Mouse (Mus musculus) liver, embryonic 14.5 days (tissue): ENCODE measurements around the gene Lrmda. TPM values are rescaled to one million over a fixed set of nuclear protein-coding genes. Genes with fewer than 3 reads are reported as not detected.

Source experiments
- ATAC-seq: fragments of 200-750 bp; cut with Nextera tagmentation; 2 replicates; pipeline ENCODE4 v1.8.0; 2017; ENCODE audit warnings: moderate number of reproducible peaks, mild to moderate bottlenecking, moderate library complexity; ENCODE audit not compliant: insufficient read depth
- DNase-seq, 3 experiments: peaks; one replicate each; pipeline ENCODE4 v3.0.0-alpha.2; 2012 to 2013; ENCODE audit warnings: low read depth in 3 of 3, low spot score in 3 of 3
- H3K27ac ChIP-seq: fragments of 300-500 bp; sonication (generic); 2 replicates; pipeline ENCODE4 v1.5.1; 2014; ENCODE audit warnings: moderate library complexity, mild to moderate bottlenecking, control low read depth, inconsistent platforms
- H3K27me3 ChIP-seq: fragments of 300-500 bp; sonication (generic); 2 replicates; pipeline ENCODE4 v1.6.1; 2014; ENCODE audit warnings: mild to moderate bottlenecking, low read length, moderate library complexity; ENCODE audit not compliant: control insufficient read depth, insufficient read depth
- H3K36me3 ChIP-seq: fragments of 300-500 bp; sonication (generic); replicated peaks from 2 replicates; pipeline ENCODE4 v1.6.1; 2014; ENCODE audit warnings: low read depth; ENCODE audit not compliant: control insufficient read depth, insufficient read depth
- H3K4me1 ChIP-seq, 2 experiments: fragments of 200-500 bp in 1 of 2; fragments of 300-500 bp in 1 of 2; sonication (generic) in 1 of 2; replicated peaks; 2 replicates each; pipeline ENCODE4 v1.6.1; 2012 to 2014; ENCODE audit warnings: antibody characterized with exemption in 1 of 2, inconsistent platforms in 1 of 2, low read length in 1 of 2; ENCODE audit not compliant: control insufficient read depth in 2 of 2, insufficient read depth in 2 of 2
- H3K4me2 ChIP-seq: fragments of 300-500 bp; sonication (generic); 2 replicates; pipeline ENCODE4 v1.6.1; 2014; ENCODE audit warnings: low read depth, mild to moderate bottlenecking, control low read depth, moderate library complexity
- H3K4me3 ChIP-seq, 2 experiments: fragments of 200-500 bp in 1 of 2; fragments of 300-500 bp in 1 of 2; sonication (generic) in 1 of 2; 2 replicates each; pipeline ENCODE4 v1.5.1; 2012 to 2014; ENCODE audit warnings: low read depth in 2 of 2, low read length in 2 of 2, mild to moderate bottlenecking in 2 of 2, control low read depth in 1 of 2, inconsistent platforms in 1 of 2, moderate library complexity in 1 of 2; ENCODE audit not compliant: insufficient read depth in 1 of 2
- H3K9ac ChIP-seq: fragments of 300-500 bp; sonication (generic); replicated peaks from 2 replicates; pipeline ENCODE4 v1.6.1; 2014; ENCODE audit warnings: mild to moderate bottlenecking, control low read depth, moderate library complexity
- H3K9me3 ChIP-seq: fragments of 300-500 bp; sonication (generic); 2 replicates; pipeline ENCODE4 v1.6.1; 2016; ENCODE audit warnings: low read length, mixed read lengths; ENCODE audit not compliant: control insufficient read depth
- CTCF ChIP-seq: IDR thresholded peaks from 2 replicates; pipeline ENCODE4 v1.5.1; 2016; ENCODE audit warnings: antibody characterized with exemption, low read depth, control low read depth
- EP300 ChIP-seq: IDR thresholded peaks from 2 replicates; pipeline ENCODE4 v1.6.1; 2016; ENCODE audit warnings: antibody characterized with exemption, low read depth
- WGBS: fragments of 180-500 bp; shearing (Covaris S2); extraction: QIAGEN DNeasy Blood & Tissue Kit; methylation state at CpG from one replicate; pipeline ENCODE4 v1.1.7; 2014; ENCODE audit not compliant: insufficient replicate concordance; 5-methylcytosine and 5-hydroxymethylcytosine counted together
- polyA plus RNA-seq, 2 experiments: library from polyadenylated mRNA; depleted of rRNA in 1 of 2; stranded (reverse) in 1 of 2; unstranded in 1 of 2; fragments of >200 nt; fragmentation: Nextera tagmentation in 1 of 2; extraction: Ambion mirVana in 1 of 2; gene quantifications; 2 replicates each; pipeline versions ENCODE4 v1.2.1 to v1.2.3; 2012 to 2014

The Lrmda gene
- polyA plus RNA-seq, 2 experiments, result 0.18 to 0.22 TPM

- H3K4me2 ChIP-seq, result no peak overlapping the region
- no peaks in the 10 kb centered on the region for H3K36me3 ChIP-seq
- H3K9me3 ChIP-seq, result no peaks in the 10 kb centered on the region
- no peak overlapping the region for H3K27ac ChIP-seq
- no peaks in the 10 kb centered on the region for H3K27me3 ChIP-seq
- no peak for DNase-seq
- ATAC-seq, result no peak
- no peaks in the 10 kb centered on the region for H3K4me1 ChIP-seq
- H3K9ac ChIP-seq, result no peak overlapping the region
- H3K4me3 ChIP-seq, result no peak overlapping the region
- TF ChIP-seq EP300 (no peak), CTCF (no peak)
Measured at GRCm38 (mm10) chr14:22837058-22837457, 817.5 kb downstream of the Lrmda start.

- Histone ChIP-seq H3K4me2 (no peak overlapping the region), H3K36me3 (no peaks in the 10 kb centered on the region), H3K27ac (no peak overlapping the region), H3K9ac (no peak overlapping the region), H3K9me3 (no peaks in the 10 kb centered on the region), H3K27me3 (no peaks in the 10 kb centered on the region), H3K4me3 (no peak overlapping the region), H3K4me1 (no peaks in the 10 kb centered on the region)
- TF ChIP-seq CTCF (no peak), EP300 (no peak)
- DNase-seq, result no peak
- ATAC-seq, result no peak
- WGBS, result 40% methylated on average over 4 of the region's 4 CpGs
Measured at GRCm38 (mm10) chr14:22841136-22841535, 821.6 kb downstream of the Lrmda start.

GRCm38 (mm10) chr14:22844006-22844405, 824.5 kb downstream of the Lrmda start:
- H3K4me1 ChIP-seq, result no peaks in the 10 kb centered on the region
- no peaks in the 10 kb centered on the region for H3K36me3 ChIP-seq
- DNase-seq, result no peak
- no peak overlapping the region for H3K4me3 ChIP-seq
- no peak overlapping the region for H3K9ac ChIP-seq
- H3K27ac ChIP-seq, result no peak overlapping the region
- no peaks in the 10 kb centered on the region for H3K27me3 ChIP-seq
- H3K4me2 ChIP-seq, result no peak overlapping the region
- no peak for TF ChIP-seq EP300
- no peak for TF ChIP-seq CTCF
- no peaks in the 10 kb centered on the region for H3K9me3 ChIP-seq
- no peak for ATAC-seq

- DNase-seq (no peak), ATAC-seq (no peak)
- no peaks in the 10 kb centered on the region for H3K9me3 ChIP-seq
- no peaks in the 10 kb centered on the region for H3K36me3 ChIP-seq
- no peak overlapping the region for H3K9ac ChIP-seq
- no peak overlapping the region for H3K4me3 ChIP-seq
- TF ChIP-seq EP300 (no peak), CTCF (no peak)
- H3K4me2 ChIP-seq, result no peak overlapping the region
- H3K27ac ChIP-seq, result no peak overlapping the region
- no peaks in the 10 kb centered on the region for H3K4me1 ChIP-seq
- H3K27me3 ChIP-seq, result no peaks in the 10 kb centered on the region
- 42% methylated on average over 4 of the region's 4 CpGs for WGBS
Measured at GRCm38 (mm10) chr14:22845401-22845800, 825.9 kb downstream of the Lrmda start.

- H3K9ac ChIP-seq, result no peak overlapping the region
- no peak overlapping the region for H3K27ac ChIP-seq
- no peak overlapping the region for H3K4me2 ChIP-seq
- TF ChIP-seq EP300, result no peak
- TF ChIP-seq CTCF, result no peak
- 55% methylated on average over 5 of the region's 5 CpGs for WGBS
- no peaks in the 10 kb centered on the region for H3K4me1 ChIP-seq
- no peaks in the 10 kb centered on the region for H3K36me3 ChIP-seq
- H3K27me3 ChIP-seq, result no peaks in the 10 kb centered on the region
- no peak overlapping the region for H3K4me3 ChIP-seq
- H3K9me3 ChIP-seq, result no peaks in the 10 kb centered on the region
- ATAC-seq, result no peak
- no peak for DNase-seq
Measured at GRCm38 (mm10) chr14:22847011-22847786, 827.7 kb downstream of the Lrmda start.
